Mouse (Mus musculus): ENCODE results near the gene Gm20911. TPM values are rescaled to one million over a fixed set of nuclear protein-coding genes. Genes with fewer than 3 reads are reported as not detected.
"Not testable (repeated sequence)": the region's sequence is repeated elsewhere in the genome, so short reads cannot be mapped to it uniquely, and the experiment has no call there.

Gm20911 gene
- total RNA-seq (2014; rRNA removed) = not detected in 2 replicates
- polyA plus RNA-seq (2012; rRNA removed) = not detected in 2 replicates

DNA sequence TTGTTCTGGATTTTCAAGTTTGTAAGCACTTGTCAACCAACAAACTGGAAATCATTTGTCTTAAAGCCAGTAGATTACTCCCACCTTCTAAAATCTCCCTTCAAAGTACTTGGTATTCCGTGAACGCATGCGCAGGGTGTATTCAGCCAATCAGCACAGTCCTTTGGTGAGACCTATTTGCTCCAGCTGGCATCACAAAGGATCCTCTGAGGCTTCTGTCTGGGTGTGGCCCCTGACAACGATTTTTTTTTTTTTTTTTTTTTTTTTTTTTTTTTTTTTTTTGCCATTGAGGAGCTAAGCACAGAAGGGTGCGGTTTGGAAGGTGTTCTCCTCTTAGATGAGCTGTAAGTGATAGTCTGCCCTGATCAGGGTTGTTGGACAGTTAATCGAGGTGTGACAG lies at the start of gene Gm20911:
TSS of gene Gm20911 (plus strand) at position 301 of the 400 bp plus-strand sequence.
- DNase-seq (ENCODE audit: extremely low read depth, low read depth, low spot score); H3K4me1 ChIP-seq (ENCODE audit: control insufficient read depth, insufficient read depth, low read length); H3K4me3 ChIP-seq (ENCODE audit: insufficient read depth, low read depth, low read length); H3K36me3 ChIP-seq (ENCODE audit: control insufficient read depth, insufficient read depth, low read length); H3K9ac ChIP-seq (ENCODE audit: low read depth, low read length); H3K27ac ChIP-seq (replicated peaks; ENCODE audit: insufficient read depth, low read depth, low read length); H3K79me2 ChIP-seq (ENCODE audit: control insufficient read depth, insufficient read depth, low read length); H3K27me3 ChIP-seq (ENCODE audit: control insufficient read depth, insufficient read depth, low read length): not testable (repeated sequence)
- WGBS = 25% methylated on average over 1 of the region's 6 CpGs

All from liver, adult 2 months (tissue).